Mouse (Mus musculus) 3134 (cell line): ENCODE data around the gene Nxt1.
A peak's percentile ranks its signal among the peaks of the same experiment; 100 is the strongest.

Experiments used
- DNase-seq: peaks from one replicate; pipeline ENCODE4 v3.0.0-alpha.2; 2011; ENCODE audit warnings: low spot score; ENCODE audit not compliant: insufficient read length; ENCODE audit errors: extremely low read depth

The Nxt1 gene

DNA sequence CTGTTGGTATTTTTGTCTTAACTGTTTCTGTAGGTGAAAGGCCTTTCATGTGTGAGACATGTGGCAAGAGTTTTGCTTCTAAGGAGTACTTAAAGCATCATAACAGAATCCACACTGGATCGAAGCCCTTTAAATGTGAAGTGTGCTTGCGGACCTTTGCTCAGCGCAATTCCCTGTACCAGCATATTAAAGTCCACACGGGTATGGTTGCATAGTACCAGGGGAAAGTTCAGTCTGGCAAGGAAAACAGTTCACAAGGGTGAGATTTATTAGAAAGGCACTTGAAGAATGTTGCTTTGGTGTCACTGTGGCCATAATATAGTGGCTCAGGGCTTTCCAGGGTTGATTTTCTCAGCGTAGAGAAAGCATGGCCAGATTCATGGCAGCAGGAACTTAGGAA lies 15.6 kb downstream of the Nxt1 start:
- DNase-seq: no peak

DNA sequence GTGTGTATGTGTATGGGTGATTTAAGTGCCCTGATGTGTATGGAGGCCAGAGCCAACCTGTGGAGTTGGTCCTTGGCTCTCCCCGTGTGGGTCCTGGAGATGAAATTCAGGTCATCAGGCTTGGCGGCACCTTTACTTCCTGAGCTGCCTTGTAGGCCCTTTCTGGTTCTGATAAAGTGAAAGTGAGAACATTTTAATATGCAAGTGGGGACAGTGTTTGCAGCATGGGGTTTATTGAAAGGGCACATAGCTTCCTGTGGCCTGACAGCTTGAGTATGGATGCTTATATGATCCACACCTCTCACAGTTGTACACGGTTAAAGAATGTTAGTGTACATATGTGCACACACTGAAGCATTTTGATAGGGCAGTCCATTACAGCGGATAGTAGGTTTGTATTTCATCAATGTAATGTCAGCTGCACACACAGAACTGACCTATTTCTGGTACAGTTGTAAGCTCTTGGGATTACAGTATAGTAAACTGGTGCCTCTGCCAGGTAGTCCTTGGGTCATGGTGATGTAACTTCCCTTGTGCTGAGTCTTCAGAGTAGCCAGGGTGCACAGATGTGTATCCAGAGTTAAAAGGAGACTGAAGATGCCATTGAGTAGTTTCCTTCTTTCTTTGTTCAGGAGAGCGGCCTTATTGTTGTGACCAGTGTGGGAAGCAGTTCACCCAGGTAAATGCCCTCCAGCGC lies 17.2 kb downstream of the Nxt1 start:
- no peak for DNase-seq

DNA sequence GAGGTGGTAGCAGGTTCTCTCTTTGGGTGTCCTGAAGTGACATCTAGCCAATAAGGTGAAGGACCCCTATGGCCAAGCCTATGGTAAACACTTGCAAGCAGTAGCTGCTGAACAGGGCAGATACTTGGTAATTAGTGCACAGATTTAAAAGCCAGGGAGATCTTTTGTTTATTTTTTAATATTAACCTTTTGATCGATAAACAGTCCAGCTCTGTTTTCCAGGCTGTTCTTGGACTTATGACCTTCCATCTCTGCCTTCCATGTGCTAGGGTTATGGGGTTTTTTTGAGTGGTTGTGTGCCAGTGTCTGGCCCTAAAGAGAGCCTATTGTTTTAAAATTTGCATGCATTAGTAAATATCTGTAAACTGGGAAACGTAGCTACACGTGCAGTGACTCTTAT lies 17.9 kb downstream of the Nxt1 start:
- DNase-seq: no peak

DNA sequence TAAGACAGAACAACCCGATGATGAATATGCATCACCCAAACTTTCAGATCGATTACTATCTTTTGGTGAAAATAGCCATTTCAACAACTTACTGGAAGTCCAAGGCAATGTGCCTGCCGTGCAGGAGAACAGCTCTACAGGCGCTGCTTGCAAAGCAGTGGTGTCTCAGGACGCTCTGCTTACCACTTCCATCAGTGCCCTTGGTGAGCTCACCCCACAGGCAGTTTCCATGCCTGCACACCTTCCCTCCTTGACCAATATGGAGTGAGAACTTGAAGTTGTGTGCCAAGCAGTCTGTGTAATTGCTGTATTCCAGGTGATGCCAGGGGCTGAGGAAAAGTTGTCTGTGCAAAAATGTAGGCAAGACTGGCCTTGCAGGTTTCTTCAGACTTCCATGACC lies 18.4 kb downstream of the Nxt1 start:
- DNase-seq: no peak

DNA sequence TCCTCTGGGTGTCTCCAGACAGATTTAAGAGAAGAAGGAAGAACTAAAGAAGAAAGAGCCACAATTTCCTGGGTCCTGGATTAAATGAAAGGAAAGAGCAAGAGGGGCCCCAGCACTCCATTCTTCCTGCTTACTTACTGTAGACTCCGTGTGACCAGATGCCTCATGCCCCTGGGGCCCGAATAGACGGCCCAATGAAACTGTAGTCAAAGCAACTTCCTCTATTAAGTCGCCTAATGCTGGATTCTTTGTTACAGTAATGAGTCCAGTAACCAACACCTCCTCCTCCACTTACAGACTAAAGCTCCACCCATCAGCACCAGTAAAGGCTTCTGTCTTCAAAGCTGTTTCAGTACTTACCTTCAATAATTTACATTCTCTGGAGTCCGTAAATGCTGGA lies 26.2 kb downstream of the Nxt1 start:
- no peak for DNase-seq

DNA sequence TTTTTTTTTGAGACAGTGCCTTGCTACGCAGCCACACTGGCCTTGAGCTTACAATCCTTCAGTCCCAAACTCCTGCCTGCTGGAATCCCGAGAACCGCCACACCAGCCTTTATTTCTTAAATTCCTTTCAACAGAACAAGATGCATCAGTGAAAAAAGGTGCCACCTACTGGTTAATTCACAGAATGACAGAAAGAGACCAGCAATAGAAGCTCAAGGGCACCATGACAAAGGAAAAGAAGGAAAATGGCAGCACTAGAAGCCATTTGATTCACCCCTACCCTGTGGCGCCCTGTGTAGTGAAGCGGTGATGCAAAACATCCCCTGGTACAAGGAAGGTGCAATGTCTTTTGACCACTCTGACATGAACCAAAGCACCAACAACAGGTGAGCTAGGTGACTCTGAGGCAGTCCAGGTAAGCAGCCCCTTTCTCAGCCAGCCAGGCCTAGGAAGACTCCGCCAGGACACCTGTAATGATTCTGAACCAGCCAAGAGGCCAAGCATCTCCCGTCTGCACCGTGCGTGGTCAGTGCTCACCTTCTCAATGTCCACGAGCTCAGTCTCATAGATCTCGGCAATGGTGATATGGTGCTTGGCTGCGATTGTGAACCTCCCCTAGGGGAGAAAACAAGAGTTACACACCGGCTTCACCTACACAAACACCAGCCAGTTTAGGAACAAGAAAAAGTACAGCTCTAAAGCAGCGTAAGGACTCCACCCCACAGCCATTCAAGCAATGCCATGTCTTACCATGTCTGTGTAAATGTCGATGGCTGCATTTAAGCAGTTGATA lies 34.2 kb downstream of the Nxt1 start:
- peak; percentile 25 for DNase-seq

DNA sequence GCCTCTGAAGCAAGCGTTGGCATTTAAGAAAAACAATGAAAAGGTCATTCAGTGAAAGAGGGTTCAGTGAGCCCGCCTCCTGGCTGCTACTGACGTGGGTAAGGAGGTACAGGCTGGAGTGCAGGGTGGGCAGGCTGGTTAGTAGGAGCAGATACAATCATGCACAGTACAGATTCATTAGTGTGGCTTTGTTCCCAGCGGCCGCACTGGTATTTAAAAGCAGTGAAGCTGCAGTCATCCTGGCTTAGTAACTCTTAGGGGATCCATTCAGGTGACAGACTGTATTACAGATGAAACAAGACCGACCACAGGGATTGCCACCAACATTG lies 34.8 kb downstream of the Nxt1 start:
- no peak for DNase-seq

DNA sequence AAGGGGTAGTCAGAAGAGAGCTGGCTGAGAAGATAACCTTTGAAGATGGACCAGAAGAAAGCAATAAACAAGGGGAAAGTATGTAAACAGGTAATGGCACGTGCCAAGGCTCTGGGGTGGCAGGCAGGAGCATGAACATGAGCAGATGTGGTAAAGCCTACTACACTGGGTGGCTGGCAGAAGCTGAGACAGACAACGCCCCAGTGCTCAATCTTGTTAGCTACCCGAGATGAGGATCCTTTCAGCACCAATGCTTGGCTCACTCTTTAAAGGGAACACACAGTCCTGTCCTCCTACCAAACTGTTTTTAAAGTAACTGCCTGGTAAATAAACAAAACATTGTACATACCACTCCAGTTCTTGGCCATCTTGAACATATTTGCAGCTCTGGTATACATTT lies 39.9 kb downstream of the Nxt1 start:
- DNase-seq: no peak

DNA sequence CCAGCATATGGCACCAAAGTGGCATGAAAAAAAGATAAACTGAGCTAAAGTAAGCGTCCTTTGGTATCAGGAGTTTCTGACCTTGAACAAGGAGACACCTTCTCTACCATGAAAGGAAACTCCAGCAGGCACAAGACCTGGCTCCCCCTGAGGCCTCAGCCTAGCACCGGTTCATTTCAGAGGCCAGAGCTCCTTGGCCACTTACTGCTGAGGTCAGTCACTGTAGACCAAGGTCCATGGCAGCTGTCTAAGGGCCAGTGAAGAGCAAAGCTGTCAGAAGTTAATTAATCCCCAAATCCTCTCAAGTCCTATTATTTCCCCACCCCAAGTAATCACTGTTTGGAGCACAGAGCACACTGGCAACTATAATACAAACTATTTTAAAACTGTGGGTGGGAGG lies 44.7 kb downstream of the Nxt1 start:
- no peak for DNase-seq

DNA sequence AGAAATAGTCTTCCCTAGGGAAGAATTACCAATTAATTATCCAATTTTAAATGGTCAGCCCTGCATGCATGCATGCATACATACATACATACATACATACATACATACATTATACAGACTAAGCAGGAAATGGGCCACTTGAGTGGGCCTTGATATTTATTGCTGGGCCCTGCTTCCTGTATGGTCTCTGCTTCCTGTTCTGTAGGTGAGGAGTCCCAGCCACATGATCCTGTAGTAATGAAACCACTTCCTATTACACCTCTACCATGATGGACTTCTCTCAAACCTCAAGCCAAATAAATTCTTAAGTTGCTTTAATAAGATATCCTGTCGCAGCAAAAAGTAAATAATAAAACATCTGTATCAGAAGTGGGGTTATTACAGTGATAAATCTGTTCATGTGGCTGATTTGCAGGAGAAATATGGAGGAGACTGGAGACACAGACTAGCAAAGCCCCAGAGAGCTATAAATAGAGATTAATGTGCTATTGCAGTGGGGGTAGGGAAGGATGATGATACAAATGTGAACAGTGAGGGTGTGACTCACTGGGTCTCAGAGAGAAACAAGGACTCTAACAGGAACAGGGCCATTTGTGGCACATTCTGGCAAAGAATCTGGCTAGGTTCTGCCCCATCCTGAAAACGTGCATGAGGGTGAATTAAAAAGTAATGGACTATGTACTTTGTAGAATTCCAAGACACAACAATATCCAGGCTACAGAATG lies 47.0 kb downstream of the Nxt1 start:
- peak; percentile 43 for DNase-seq
